Mouse (Mus musculus) megakaryocyte, embryonic 14.5 days (primary cell): ENCODE results near the gene Igsf21.

Experiments
- FLI1 ChIP-seq: IDR thresholded peaks from 2 replicates; pipeline ENCODE4 v1.6.1; 2012; ENCODE audit warnings: low read length, inconsistent platforms, mixed read lengths
- GATA1 ChIP-seq: IDR thresholded peaks from 3 replicates; pipeline ENCODE4 v1.6.1; 2012; ENCODE audit warnings: mixed read lengths, low read length, inconsistent platforms, borderline replicate concordance

GRCm38 (mm10) chr4:140143178-140143577 is 103.4 kb downstream of the Igsf21 start:
- TF ChIP-seq GATA1 (no peak), FLI1 (no peak)
